In the genomic region with DNA sequence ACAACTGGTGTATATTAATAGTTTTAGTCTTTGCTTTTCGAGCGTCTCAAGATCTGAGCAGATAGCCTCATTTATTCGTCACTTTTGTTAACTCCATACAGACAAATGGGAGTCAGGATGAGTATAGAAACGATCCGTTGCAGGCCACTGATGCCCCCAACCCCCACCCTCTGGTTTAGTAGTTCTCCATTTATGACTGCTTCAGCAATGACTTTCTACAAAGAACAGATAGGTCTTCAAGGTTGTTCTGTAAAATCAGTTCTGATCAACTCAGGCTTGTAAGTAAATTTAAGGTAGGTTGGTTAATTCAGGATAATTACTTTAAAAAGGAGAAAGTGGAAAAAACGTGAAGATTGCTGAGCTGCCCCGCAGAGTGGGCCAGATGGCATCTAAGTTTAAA, we compare ENCODE assay signal across 9 mouse cellular contexts. TPM values are rescaled to one million over a fixed set of nuclear protein-coding genes. Genes with fewer than 3 reads are reported as not detected.
DNase-seq lines count a peak whose midpoint lies in the region; ATAC-seq lines count a peak whose summit lies in the region.
"Had no signal": no experiment of that assay in that cellular context is flagged by ENCODE, and none has a peak within 500 bp of the region (broad histone marks: within the 10 kb centered on the region; RNA-seq: fewer than 3 reads in every experiment).

No protein-coding gene starts in this region.

- peaks cover 6% of the 10 kb centered on the region; the same call in 1 of the 2 replicates for H3K4me1 ChIP-seq in liver, embryonic 11.5 days (replicated peaks; ENCODE audit: control insufficient read depth, insufficient read depth, low read length)
- H3K4me1 ChIP-seq in embryonic facial prominence, embryonic 12.5 days = peaks cover 5% of the 10 kb centered on the region; the same call in 1 of the 2 replicates
- H3K4me1 ChIP-seq in intestine, embryonic 15.5 days (replicated peaks) = no peaks in the 10 kb centered on the region
- peaks cover 16% of the 10 kb centered on the region for H3K4me1 ChIP-seq in neural tube, embryonic 13.5 days (replicated peaks)

- peak overlapping the region; percentile 81 for H3K4me3 ChIP-seq in liver, embryonic 11.5 days (ENCODE audit: low read depth, low read length)
- H3K4me3 ChIP-seq in embryonic facial prominence, embryonic 12.5 days = peak overlapping the region; percentile 70; the same call in 1 of the 2 replicates
- H3K4me3 ChIP-seq in intestine, embryonic 15.5 days (replicated peaks) = peak overlapping the region; percentile 84; the same call in 1 of the 2 replicates
- H3K4me3 ChIP-seq in neural tube, embryonic 13.5 days = peak overlapping the region; percentile 74

- H3K27me3 ChIP-seq in liver, embryonic 11.5 days (replicated peaks; ENCODE audit: control insufficient read depth, insufficient read depth, low read length) = no peaks in the 10 kb centered on the region
- H3K27me3 ChIP-seq in embryonic facial prominence, embryonic 12.5 days = no peaks in the 10 kb centered on the region
- H3K27me3 ChIP-seq in intestine, embryonic 15.5 days (replicated peaks) = no peaks in the 10 kb centered on the region
- no peaks in the 10 kb centered on the region for H3K27me3 ChIP-seq in neural tube, embryonic 13.5 days

- no peak for ATAC-seq in liver, embryonic 11.5 days (replicated peaks; ENCODE audit: low FRiP score)
- no peak for ATAC-seq in embryonic facial prominence, embryonic 12.5 days (ENCODE audit: insufficient number of reproducible peaks, insufficient read depth, low FRiP score, low TSS enrichment)
- no peak for ATAC-seq in intestine, embryonic 15.5 days
- no peak for ATAC-seq in neural tube, embryonic 13.5 days (ENCODE audit: low read depth)

- no peak overlapping the region for H3K27ac ChIP-seq in liver, embryonic 11.5 days (ENCODE audit: low read depth, low read length)
- H3K27ac ChIP-seq in embryonic facial prominence, embryonic 12.5 days = no peak overlapping the region
- H3K27ac ChIP-seq in intestine, embryonic 15.5 days = no peak overlapping the region
- H3K27ac ChIP-seq in neural tube, embryonic 13.5 days (replicated peaks) = no peak overlapping the region

- peak overlapping the region; percentile 75 for H3K4me2 ChIP-seq in liver, embryonic 11.5 days
- H3K4me2 ChIP-seq in embryonic facial prominence, embryonic 12.5 days (replicated peaks) = peak overlapping the region; percentile 63
- H3K4me2 ChIP-seq in intestine, embryonic 15.5 days (replicated peaks) = peak overlapping the region; percentile 74
- H3K4me2 ChIP-seq in neural tube, embryonic 13.5 days = peak overlapping the region; percentile 78

- DNase-seq in liver, embryonic 11.5 days (ENCODE audit: low spot score) = no peak
- DNase-seq in liver = no peak
- no peak for DNase-seq in left cerebral cortex, postnatal 4 days
- DNase-seq in left cerebral cortex, postnatal 36 days (ENCODE audit: low spot score in 2 of 2) = no peak
- no peak for DNase-seq in right cerebral cortex, adult 18-20 months

- intact Hi-C loops in left cerebral cortex, postnatal 4 days (cut with DNase I) = no loop called here
- intact Hi-C loops in left cerebral cortex, postnatal 36 days (cut with DNase I) = no loop called here

- H3K9ac ChIP-seq in liver, embryonic 11.5 days (ENCODE audit: low read depth, low read length) = no peak overlapping the region
- H3K9ac ChIP-seq in embryonic facial prominence, embryonic 12.5 days = peak overlapping the region; percentile 84
- 0 out of 2 replicates have a peak overlapping the region, but pooled peaks have one; percentile 89 for H3K9ac ChIP-seq in intestine, embryonic 15.5 days
- peak overlapping the region; percentile 88 for H3K9ac ChIP-seq in neural tube, embryonic 13.5 days

- H3K36me3 ChIP-seq in liver, embryonic 11.5 days (ENCODE audit: control insufficient read depth, insufficient read depth, low read length) = no peaks in the 10 kb centered on the region
- no peaks in the 10 kb centered on the region for H3K36me3 ChIP-seq in embryonic facial prominence, embryonic 12.5 days
- H3K36me3 ChIP-seq in intestine, embryonic 15.5 days = no peaks in the 10 kb centered on the region
- H3K36me3 ChIP-seq in neural tube, embryonic 13.5 days = no peaks in the 10 kb centered on the region

- no peaks in the 10 kb centered on the region for H3K9me3 ChIP-seq in liver, embryonic 11.5 days (ENCODE audit: control insufficient read depth, low read length)
- H3K9me3 ChIP-seq in embryonic facial prominence, embryonic 12.5 days = no peaks in the 10 kb centered on the region
- H3K9me3 ChIP-seq in intestine, embryonic 15.5 days = no peaks in the 10 kb centered on the region
- no peaks in the 10 kb centered on the region for H3K9me3 ChIP-seq in neural tube, embryonic 13.5 days

- WGBS in liver, embryonic 11.5 days = 75% methylated on average over 7 of the region's 7 CpGs
- 76% methylated on average over 7 of the region's 7 CpGs for WGBS in embryonic facial prominence, embryonic 12.5 days
- 67% methylated on average over 7 of the region's 7 CpGs for WGBS in intestine, embryonic 15.5 days
- WGBS in neural tube, embryonic 13.5 days = 75% methylated on average over 7 of the region's 7 CpGs

RNA-seq across cellular contexts. Expression of a gene that starts 1.0 kb away (rescaled TPM):
- 18.7 and 19.5 TPM in 2 replicates for polyA plus RNA-seq in liver, embryonic 11.5 days (2014; fragmentation: Nextera tagmentation; extraction: Ambion mirVana)
- polyA plus RNA-seq in embryonic facial prominence, embryonic 12.5 days (2016; fragmentation: Nextera tagmentation; extraction: Ambion mirVana) = 19.5 and 23.6 TPM in 2 replicates
- 14.2 and 18.1 TPM in 2 replicates for polyA plus RNA-seq in intestine, embryonic 15.5 days (2015; fragmentation: Nextera tagmentation; extraction: Ambion mirVana)
- 11.8 and 16.7 TPM in 2 replicates for polyA plus RNA-seq in neural tube, embryonic 13.5 days (2015; fragmentation: Nextera tagmentation; extraction: Ambion mirVana)
- total RNA-seq in left cerebral cortex, postnatal 4 days (2021) = 10 to 100 TPM; 20.3 to 24.4 TPM
- total RNA-seq in left cerebral cortex, postnatal 36 days (2021) = 10 to 100 TPM; 17.6 to 30.1 TPM

RNA-seq across cellular contexts. Expression of a gene that starts 20.2 kb away (rescaled TPM):
- polyA plus RNA-seq in liver, embryonic 11.5 days (2014; fragmentation: Nextera tagmentation; extraction: Ambion mirVana) = 0.07 TPM in 1 of 2 replicates, not detected in the other
- 0.41 and 0.57 TPM in 2 replicates for polyA plus RNA-seq in embryonic facial prominence, embryonic 12.5 days (2016; fragmentation: Nextera tagmentation; extraction: Ambion mirVana)
- 0.35 and 0.50 TPM in 2 replicates for polyA plus RNA-seq in intestine, embryonic 15.5 days (2015; fragmentation: Nextera tagmentation; extraction: Ambion mirVana)
- 0.10 and 0.11 TPM in 2 replicates for polyA plus RNA-seq in neural tube, embryonic 13.5 days (2015; fragmentation: Nextera tagmentation; extraction: Ambion mirVana)
- total RNA-seq in left cerebral cortex, postnatal 4 days (2021) = not detected
- not detected for total RNA-seq in left cerebral cortex, postnatal 36 days (2021)
- total RNA-seq: left cerebral cortex, postnatal 14 days had no signal
